Mouse (Mus musculus) neural tube, embryonic 11.5 days (tissue): ENCODE measurements around the gene Shkbp1. TPM values are rescaled to one million over a fixed set of nuclear protein-coding genes. Genes with fewer than 3 reads are reported as not detected.
A peak's percentile ranks its signal among the peaks of the same experiment; 100 is the strongest.

ENCODE experiments used
- ATAC-seq: fragments of 200-750 bp; cut with Nextera tagmentation; 2 replicates; pipeline ENCODE4 v1.8.0; 2017; ENCODE audit warnings: moderate number of reproducible peaks, mild to moderate bottlenecking, moderate TSS enrichment, moderate library complexity; ENCODE audit not compliant: insufficient read depth, low FRiP score, low TSS enrichment
- DNase-seq: peaks from one replicate; pipeline ENCODE4 v3.0.0-alpha.2; 2015; ENCODE audit warnings: low spot score
- H3K27ac ChIP-seq: fragments of 300-500 bp; sonication (generic); 2 replicates; pipeline ENCODE4 v1.5.1; 2014; ENCODE audit warnings: low read depth, mild to moderate bottlenecking, low read length
- H3K27me3 ChIP-seq: fragments of 300-500 bp; sonication (generic); 2 replicates; pipeline ENCODE4 v1.6.1; 2014; ENCODE audit warnings: mild to moderate bottlenecking, low read length, mixed read lengths; ENCODE audit not compliant: control insufficient read depth, insufficient read depth
- H3K36me3 ChIP-seq: fragments of 300-500 bp; sonication (generic); 2 replicates; pipeline ENCODE4 v1.6.1; 2014; ENCODE audit warnings: mild to moderate bottlenecking, low read length, moderate library complexity, mixed read lengths; ENCODE audit not compliant: control insufficient read depth, insufficient read depth
- H3K4me1 ChIP-seq: fragments of 300-500 bp; sonication (generic); 2 replicates; pipeline ENCODE4 v1.6.1; 2014; ENCODE audit warnings: low read length, mixed read lengths; ENCODE audit not compliant: control insufficient read depth, insufficient read depth
- H3K4me2 ChIP-seq: fragments of 300-500 bp; sonication (generic); 2 replicates; pipeline ENCODE4 v1.6.1; 2014; ENCODE audit warnings: low read depth, mild to moderate bottlenecking, moderate library complexity
- H3K4me3 ChIP-seq: fragments of 300-500 bp; sonication (generic); 2 replicates; pipeline ENCODE4 v1.5.1; 2014; ENCODE audit warnings: low read depth, low read length
- H3K9ac ChIP-seq: fragments of 300-500 bp; sonication (generic); 2 replicates; pipeline ENCODE4 v1.6.1; 2014; ENCODE audit warnings: mild to moderate bottlenecking, low read length
- H3K9me3 ChIP-seq: fragments of 300-500 bp; sonication (generic); 2 replicates; pipeline ENCODE4 v1.6.1; 2016; ENCODE audit warnings: low read length; ENCODE audit not compliant: control insufficient read depth
- WGBS: fragments of 180-500 bp; shearing (Covaris S2); extraction: QIAGEN DNeasy Blood & Tissue Kit; methylation state at CpG from one replicate; pipeline ENCODE4 v1.1.7; 2014; 5-methylcytosine and 5-hydroxymethylcytosine counted together
- polyA plus RNA-seq: library from polyadenylated mRNA; unstranded; fragments of >200 nt; fragmentation: Nextera tagmentation; extraction: Ambion mirVana; gene quantifications from 2 replicates; pipeline ENCODE4 v1.2.1, GENCODE M21; 2014

The Shkbp1 gene
- polyA plus RNA-seq, 1 experiment from 2014 or later, result 52.8 TPM

- DNase-seq, result no peak
- Histone ChIP-seq H3K27ac (no peak overlapping the region), H3K4me2 (no peak overlapping the region), H3K4me3 (no peak overlapping the region), H3K4me1 (no peaks in the 10 kb centered on the region), H3K9ac (no peak overlapping the region), H3K27me3 (peaks cover 12% of the 10 kb centered on the region), H3K9me3 (no peaks in the 10 kb centered on the region), H3K36me3 (no peaks in the 10 kb centered on the region)
- WGBS, result 77% methylated on average over 24 of the region's 24 CpGs
- no peak for ATAC-seq
These were observed 49.4 kb downstream of the Shkbp1 start for GRCm38 (mm10) chr7:27306161-27307160.

DNA sequence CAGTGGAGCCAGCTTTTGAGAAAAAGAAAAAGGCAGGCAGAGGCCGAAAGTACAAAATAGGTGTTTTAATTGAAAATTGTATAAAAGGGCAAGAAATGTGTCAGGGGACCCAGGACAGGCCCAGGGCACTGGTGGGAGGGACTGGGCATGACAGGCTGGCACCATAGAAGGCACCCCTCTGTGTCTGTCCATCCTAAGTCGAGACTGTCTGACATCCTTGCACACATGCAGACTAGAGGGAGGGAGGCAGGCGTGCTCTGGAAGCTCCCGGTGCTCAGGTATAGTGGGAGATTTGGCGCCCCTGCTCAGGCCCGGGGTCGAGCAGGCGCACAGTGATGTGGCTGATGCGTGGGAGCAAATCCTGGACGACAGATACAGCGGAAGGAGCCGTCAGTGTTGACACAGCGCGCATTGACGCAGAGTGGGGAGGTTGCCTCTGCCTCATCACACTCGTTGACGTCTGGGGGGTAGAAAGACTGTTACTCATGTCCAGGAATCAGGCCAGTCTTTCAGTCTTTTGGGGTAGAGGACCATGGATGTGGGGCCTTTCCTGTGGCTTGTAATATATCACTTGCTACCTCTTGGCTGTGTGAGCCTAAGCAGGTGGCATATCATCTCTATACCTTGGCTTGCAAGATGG is 50.6 kb downstream of the Shkbp1 start:
- no peaks in the 10 kb centered on the region for H3K4me1 ChIP-seq
- 89% methylated on average over 17 of the region's 17 CpGs for WGBS
- no peaks in the 10 kb centered on the region for H3K9me3 ChIP-seq
- DNase-seq, result no peak
- H3K4me2 ChIP-seq, result no peak overlapping the region
- no peak overlapping the region for H3K4me3 ChIP-seq
- no peak for ATAC-seq
- no peak overlapping the region for H3K27ac ChIP-seq
- no peak overlapping the region for H3K9ac ChIP-seq
- H3K36me3 ChIP-seq, result no peaks in the 10 kb centered on the region
- peaks cover 8% of the 10 kb centered on the region for H3K27me3 ChIP-seq

GRCm38 (mm10) chr7:27302172-27302571 is 53.6 kb downstream of the Shkbp1 start:
- WGBS, result 10% methylated on average over 11 of the region's 11 CpGs
- Histone ChIP-seq H3K9ac (no peak overlapping the region), H3K4me2 (no peak overlapping the region), H3K4me1 (no peaks in the 10 kb centered on the region), H3K27ac (no peak overlapping the region), H3K4me3 (no peak overlapping the region), H3K36me3 (no peaks in the 10 kb centered on the region), H3K9me3 (no peaks in the 10 kb centered on the region), H3K27me3 (no peaks in the 10 kb centered on the region)
- peak; percentile 73 for DNase-seq
- no peak for ATAC-seq

DNA sequence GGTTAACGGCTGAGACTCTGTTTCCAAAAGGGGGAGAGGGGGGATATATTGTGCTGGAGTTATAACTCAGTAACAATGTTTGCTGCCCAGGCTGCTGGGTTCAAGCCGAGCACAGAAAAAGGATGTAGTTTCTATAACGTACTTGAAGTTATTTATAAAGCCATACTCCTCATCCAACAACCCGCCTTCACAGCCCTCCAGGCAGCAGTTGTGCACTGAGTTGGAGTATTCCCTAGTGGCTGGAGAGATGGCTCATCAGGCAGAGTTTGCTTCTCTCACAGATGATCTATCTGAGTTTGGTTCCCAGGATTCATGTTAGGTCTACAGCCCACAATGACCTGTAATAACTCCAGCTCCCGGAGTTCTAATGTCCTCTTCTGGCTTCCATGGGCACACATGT is 55.0 kb downstream of the Shkbp1 start:
- Histone ChIP-seq H3K4me1 (no peaks in the 10 kb centered on the region), H3K27me3 (no peaks in the 10 kb centered on the region), H3K9ac (no peak overlapping the region), H3K9me3 (no peaks in the 10 kb centered on the region), H3K27ac (no peak overlapping the region), H3K4me2 (no peak overlapping the region), H3K36me3 (no peaks in the 10 kb centered on the region), H3K4me3 (no peak overlapping the region)
- ATAC-seq (no peak), DNase-seq (no peak)
- 84% methylated on average over 5 of the region's 5 CpGs for WGBS

- Histone ChIP-seq H3K27me3 (no peaks in the 10 kb centered on the region), H3K4me3 (no peak overlapping the region), H3K4me2 (no peak overlapping the region), H3K36me3 (no peaks in the 10 kb centered on the region), H3K27ac (no peak overlapping the region), H3K4me1 (no peaks in the 10 kb centered on the region), H3K9me3 (no peaks in the 10 kb centered on the region), H3K9ac (no peak overlapping the region)
- DNase-seq (no peak), ATAC-seq (no peak)
- WGBS, result 84% methylated on average over 4 of the region's 4 CpGs
These were observed 55.5 kb downstream of the Shkbp1 start for GRCm38 (mm10) chr7:27300351-27300750.

DNA sequence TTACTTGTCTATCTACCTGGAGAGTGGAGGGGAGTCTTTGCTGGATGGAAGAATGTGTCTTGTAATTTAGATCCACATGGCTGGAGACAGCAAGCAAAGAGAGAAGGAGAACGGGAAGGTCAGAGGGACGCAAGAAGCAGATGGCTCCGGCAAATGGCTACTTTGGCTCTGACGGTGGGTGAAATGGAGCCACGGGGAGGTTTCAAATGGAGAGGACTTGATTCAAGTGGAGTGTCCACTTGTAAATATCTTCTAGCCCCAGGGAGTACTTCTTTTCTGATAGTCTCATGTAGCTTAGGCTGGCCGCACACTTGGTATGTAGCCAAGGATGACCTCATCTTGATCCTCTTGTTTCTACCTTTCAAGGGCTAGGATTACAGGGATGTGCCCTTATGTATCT is 57.0 kb downstream of the Shkbp1 start:
- no peak overlapping the region for H3K27ac ChIP-seq
- H3K9me3 ChIP-seq, result no peaks in the 10 kb centered on the region
- no peaks in the 10 kb centered on the region for H3K36me3 ChIP-seq
- no peaks in the 10 kb centered on the region for H3K27me3 ChIP-seq
- no peaks in the 10 kb centered on the region for H3K4me1 ChIP-seq
- WGBS, result 85% methylated on average over 6 of the region's 6 CpGs
- no peak for DNase-seq
- ATAC-seq, result no peak
- H3K9ac ChIP-seq, result no peak overlapping the region
- no peak overlapping the region for H3K4me2 ChIP-seq
- no peak overlapping the region for H3K4me3 ChIP-seq

DNA sequence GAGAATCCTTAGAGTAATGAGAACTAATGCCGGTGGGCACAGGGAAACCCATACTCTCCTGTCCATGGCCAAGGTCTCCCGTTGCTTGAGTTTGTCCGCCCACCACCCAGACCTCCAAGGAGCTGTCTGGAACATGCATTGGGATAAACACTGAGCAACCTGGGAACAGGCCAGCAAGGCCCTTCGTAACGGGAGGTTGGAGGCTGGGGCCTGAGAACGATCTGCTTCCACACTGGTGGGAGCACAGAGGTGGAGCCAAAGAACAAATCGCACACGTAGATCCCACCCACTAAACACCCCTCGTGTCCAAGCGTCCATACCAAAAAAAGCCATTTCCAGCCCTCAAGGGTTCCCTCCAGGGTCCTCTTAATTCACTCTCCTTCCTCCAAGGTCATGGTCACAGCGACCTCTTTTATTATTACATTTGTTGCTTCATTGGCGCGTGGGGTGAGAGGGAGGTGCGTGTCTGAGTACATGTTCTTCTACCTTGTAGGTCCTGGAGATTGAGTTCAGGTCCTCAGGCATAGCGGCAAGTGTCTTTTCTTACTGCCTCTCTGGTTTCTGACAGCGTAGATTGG is 57.7 kb downstream of the Shkbp1 start:
- Histone ChIP-seq H3K9ac (no peak overlapping the region), H3K9me3 (no peaks in the 10 kb centered on the region), H3K27ac (no peak overlapping the region), H3K4me1 (no peaks in the 10 kb centered on the region), H3K4me3 (no peak overlapping the region), H3K4me2 (no peak overlapping the region), H3K27me3 (no peaks in the 10 kb centered on the region), H3K36me3 (no peaks in the 10 kb centered on the region)
- 84% methylated on average over 16 of the region's 16 CpGs for WGBS
- DNase-seq, result no peak
- no peak for ATAC-seq

DNA sequence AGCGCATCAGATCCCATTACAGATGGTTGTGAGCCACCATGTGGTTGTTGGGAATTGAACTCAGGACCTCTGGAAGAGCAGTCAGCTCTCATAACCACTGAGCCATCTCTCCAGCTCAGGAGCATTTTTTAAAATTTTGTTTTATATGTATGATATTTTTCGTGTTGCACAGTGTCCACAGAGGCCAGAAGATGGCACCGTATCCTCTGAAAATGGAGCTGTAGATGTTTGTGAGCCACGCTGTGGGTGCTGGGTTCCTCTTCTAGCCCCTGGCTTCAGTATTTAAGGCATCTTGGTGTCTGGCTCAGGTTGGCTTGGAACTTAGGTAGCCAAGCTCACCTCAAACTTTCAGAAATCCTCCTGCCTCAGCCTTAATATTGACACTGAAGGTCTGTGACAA is 59.3 kb downstream of the Shkbp1 start:
- DNase-seq (no peak), ATAC-seq (no peak)
- Histone ChIP-seq H3K27ac (no peak overlapping the region), H3K36me3 (no peaks in the 10 kb centered on the region), H3K9ac (no peak overlapping the region), H3K27me3 (no peaks in the 10 kb centered on the region), H3K4me1 (no peaks in the 10 kb centered on the region), H3K9me3 (no peaks in the 10 kb centered on the region), H3K4me3 (no peak overlapping the region), H3K4me2 (no peak overlapping the region)
- 91% methylated on average over 4 of the region's 4 CpGs for WGBS
